Mouse (Mus musculus) frontal cortex, postnatal 10 days (tissue): ENCODE data around the gene Naaladl2.

Source experiments
- DNase-seq, 2 experiments: peaks; one replicate each; pipeline ENCODE4 v3.0.0; 2022; ENCODE audit warnings: low spot score in 2 of 2, mixed read lengths in 1 of 2

Gene Naaladl2

DNA sequence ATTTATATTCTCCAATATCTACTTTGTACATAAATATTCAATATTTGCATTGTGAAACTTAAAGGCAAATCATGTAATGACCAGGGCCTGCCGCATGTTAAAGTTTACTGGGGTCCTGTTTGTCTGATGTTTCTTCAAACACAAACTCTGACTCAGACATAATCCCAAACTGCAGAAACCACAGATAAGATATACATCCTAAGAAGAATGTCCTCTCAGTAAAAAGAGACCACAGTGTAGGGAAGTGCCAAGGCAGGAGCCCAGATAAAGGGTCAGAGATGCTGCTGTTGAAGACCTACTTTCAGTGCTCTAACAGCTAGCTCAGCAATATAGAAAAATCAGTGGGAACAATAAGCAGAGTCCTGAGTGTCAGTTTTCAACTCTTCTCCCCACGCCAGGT lies 201.9 kb downstream of the Naaladl2 start:
- DNase-seq: no peak

DNA sequence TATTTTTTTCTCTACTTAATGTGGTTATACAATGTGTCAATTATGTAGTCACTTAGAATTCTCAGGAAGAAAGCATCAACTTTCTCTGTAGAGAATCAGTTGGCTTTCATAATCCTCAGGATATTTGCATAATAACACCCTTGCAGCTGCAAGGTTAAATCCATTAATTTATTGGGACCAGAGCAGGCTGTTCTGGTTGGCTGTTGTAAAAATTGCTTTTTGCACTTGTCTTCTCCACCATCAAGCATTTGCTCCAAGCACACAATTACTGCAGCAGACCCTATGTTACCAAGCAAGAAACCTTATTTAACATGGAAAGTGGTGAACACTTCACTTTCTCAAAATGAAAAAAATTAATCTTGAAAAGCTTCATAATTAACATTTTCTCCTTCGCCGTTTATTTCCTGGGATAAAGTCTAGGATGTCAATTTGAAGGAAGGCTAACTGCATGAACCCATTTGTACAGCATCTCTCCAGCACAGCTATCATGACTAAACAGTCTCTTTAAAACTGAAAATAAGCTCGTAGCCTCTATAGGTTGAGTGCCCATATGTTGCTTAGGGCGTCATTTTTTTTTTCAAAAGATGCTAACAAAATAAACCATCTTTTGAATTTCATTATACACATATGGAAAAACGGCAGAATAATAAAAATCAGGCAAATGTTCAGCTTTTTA lies 205.4 kb downstream of the Naaladl2 start:
- no peak for DNase-seq

DNA sequence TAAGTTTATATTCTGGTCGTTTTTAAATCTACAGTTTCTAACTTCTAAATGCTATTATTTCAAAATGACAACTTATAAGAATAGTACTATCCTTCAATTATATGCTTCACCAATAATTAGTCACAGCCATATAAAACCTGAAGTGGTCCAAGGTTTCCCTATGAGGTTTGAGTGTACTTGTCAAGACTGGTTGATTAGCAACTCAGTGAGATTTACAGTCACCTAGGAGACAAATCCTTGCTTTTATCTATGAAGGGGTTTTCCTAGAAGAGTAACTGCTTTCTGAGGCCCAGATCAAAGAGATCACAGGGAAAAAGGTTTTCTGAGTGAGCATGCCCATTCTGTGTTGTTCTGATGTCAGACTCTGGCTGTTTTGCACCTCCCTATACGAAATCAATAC lies 222.2 kb downstream of the Naaladl2 start:
- no peak for DNase-seq

DNA sequence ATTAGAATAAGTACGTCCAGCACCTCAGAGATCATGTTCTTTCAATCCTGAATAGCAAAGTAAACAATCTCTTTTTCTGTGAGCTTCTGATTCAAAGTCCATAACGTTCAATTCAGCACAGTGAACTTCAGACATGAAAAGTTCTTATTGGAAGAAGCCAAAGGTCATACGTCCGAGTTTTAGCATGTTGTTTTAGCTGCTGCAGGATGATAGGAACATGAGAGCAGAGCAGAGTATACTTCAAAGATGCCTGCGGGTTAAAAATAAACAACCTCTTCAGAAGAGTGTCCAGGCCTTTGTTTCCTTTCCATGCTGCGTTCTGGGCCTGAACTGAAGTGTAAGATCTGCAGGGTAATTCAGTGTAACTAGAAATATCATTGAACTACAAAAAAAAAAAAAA lies 222.7 kb downstream of the Naaladl2 start:
- no peak for DNase-seq

DNA sequence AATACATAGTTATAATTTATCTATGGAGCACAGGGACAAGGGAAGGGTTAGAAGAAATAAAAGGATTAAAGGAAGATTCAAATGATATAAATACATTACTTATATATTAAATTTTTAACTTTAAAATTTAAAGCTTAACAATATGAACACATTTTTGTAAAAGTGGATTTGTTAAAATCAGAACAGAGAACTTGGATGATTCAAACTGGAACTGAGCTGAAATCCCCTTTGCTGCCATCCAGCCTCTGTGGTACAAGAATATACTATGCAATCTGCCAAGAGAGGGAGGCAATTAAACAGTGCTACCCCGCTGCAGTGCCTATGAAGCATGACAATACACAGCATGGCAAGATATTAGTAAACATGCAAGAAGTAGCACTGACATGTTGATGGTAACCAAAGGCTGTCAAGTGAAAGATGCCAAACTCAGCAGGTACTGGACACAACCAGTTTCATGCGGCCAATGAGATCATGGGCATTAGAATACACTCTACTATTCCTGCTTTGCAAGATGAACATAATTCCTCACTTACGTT lies 238.6 kb downstream of the Naaladl2 start:
- no peak for DNase-seq

DNA sequence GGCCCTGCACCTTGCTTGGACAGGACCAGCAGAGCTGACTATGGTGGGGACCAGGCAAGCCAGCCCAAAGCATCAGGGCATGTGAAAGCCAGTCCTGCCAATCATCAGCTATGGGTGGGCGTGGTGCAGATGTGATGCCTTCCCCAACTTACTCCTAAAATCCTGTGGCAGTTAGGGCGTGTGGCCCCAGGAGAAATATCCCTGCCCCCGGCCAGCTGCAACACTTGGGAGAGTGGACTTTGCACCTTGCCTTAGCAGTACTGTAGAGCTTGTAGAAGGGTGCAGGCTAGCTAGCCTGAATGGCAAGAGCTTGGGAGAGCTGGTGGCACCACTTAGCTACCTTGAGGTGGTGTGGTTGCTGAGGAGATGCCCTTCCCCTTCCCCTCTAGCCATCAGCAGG lies 255.3 kb downstream of the Naaladl2 start:
- no peak for DNase-seq

DNA sequence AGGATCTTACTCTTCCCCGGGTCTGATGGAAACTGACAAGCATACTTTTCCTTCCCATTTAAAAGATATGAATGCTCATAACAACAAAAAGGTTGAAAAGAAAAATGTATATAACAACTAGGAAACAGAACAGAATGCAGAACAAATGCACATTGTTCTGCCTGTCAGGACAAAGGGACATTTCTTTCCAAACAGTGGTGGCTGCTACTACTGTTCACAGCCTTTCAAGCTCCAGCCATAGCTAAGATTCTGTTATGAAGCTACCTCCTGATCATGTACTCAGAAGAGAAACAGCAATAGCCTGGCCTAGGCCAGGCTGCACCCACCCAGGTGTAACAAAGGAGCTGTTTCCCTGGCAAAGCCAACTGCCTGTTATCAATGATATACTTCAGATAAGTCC lies 271.8 kb downstream of the Naaladl2 start:
- DNase-seq: no peak

DNA sequence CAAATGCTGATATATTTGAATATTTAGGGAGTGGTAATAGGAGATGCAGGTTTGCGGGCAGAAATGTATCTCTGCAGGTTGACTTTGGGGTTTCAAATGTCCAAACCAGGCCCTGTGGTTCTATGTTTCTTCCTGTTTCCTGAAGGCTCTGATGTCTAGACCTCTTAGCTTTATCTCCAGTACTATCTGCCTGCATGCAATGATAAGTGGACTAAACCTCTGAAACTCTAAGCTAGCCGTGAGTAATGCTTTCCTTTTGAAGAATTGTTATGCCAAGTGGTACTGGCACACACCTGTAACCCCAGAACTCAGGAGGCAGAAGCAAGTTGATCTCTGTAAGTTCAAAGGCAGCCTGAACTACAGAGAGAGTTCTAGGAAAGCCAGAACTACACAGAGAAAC lies 291.1 kb downstream of the Naaladl2 start:
- no peak for DNase-seq

DNA sequence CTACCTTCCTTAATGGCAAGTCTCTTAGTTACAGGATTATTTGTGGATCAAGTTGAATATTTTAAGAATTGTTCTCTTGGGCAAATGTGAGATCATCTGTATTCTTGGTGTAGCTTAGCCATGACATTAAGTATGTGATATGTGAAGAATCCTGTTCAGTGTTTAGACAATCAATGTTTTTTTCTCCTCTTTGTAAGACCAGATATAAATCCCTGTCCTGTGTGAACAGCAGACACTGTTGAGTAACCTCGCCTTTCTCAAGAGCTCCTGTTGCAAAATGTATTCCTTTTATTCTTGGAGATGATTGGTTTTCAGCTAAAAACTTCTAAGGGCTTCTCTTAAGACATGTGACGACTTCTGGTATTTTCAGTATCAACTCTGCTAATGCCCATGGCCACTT lies 347.3 kb downstream of the Naaladl2 start:
- DNase-seq: no peak

DNA sequence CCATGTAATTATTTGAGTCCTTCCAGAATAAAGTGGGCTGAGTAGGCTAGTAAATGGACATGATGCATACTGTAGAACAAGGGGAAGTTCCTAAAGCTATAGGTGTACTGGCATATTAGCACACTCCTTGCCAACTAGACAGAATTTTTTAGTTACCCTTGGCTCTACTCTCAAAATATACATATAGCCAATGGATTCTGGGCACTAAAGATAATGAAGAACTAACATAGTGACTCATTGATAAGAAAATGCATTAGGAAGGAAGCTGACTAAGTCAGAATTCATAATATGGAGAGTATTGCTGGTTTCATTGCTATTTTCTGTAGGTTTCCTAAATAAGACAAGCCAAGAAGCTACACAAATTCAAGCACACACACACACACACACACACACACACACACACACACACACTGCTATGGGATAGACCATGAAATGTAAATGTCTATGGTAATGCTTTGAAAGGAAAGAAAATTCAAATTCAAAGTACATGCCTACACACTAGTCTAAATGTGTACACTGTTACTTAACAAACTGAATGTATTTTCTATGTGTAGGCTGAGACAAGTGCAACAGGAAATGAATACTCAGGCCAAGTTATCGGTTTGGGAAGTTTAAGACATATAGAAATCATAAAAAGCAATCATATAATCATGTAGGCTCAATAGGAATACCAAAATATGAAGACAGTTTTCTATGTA lies 356.5 kb downstream of the Naaladl2 start:
- DNase-seq: peak in 1 of 2 experiments; percentile 5

DNA sequence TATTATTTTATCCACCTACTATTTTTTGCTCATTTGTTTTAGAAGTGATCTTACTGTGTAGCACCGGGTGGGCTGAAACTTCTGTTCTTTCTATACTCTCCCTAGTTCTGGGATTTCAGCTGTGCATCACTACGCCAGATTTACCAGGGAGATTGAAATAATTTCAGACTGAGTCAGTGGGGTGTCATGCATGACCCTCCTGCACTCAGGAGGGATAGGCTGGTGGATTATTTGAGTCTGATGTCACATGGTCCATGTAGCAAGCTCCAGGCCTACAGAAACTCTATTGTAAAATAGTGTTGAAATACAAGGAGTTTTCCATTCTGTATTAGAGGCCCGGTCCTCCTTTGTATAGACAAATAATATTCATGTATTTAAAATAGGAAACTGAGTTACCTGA lies 360.0 kb downstream of the Naaladl2 start:
- DNase-seq: no peak

DNA sequence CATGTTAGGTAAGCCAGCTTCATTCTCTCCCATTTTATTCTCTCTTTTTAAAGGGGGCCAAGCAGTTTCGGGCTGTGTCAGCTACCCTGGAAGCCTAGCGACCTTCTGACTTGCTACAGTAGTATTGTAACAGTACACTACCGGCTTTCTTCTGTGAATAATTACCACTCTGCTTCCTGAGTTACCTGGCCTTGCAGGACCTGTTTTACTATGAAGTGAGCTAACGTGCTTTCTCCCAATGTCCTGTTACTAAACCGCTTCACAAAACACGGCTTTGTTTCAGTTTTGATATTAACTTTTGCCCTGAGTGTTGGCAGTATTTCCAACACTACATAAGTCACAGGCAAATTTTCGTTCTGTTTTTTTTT lies 360.6 kb downstream of the Naaladl2 start:
- no peak for DNase-seq

DNA sequence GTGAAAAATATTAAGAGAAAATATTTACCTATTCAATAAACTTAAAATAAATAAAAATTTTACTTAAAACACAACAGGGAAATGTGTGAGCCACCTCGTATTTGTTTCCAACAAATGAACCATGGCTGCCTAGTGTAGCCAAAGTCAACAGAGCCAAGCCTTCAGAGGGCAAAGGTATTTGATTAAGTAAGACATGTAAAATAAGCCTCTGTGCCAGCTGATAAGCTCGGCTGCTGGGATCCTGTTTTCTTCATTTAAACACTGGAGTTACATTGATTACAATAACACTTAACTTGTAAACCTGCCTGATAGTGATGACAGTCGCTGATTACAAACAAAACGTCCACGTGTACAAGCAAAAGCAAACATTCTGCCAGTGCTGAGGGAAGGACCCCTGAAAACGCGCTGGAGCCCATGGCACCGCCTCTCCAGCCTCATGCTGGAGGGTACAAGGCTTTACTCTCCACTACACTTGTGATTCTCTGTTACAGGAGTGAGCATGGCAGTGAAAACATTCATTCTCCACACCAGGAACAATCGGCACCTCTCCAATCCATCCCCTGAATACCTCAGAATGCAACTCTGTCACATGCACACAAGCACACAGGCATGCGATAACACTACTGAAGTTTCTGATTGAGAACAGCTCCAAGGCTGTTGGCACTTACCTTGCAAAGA lies 361.1 kb downstream of the Naaladl2 start:
- no peak for DNase-seq

DNA sequence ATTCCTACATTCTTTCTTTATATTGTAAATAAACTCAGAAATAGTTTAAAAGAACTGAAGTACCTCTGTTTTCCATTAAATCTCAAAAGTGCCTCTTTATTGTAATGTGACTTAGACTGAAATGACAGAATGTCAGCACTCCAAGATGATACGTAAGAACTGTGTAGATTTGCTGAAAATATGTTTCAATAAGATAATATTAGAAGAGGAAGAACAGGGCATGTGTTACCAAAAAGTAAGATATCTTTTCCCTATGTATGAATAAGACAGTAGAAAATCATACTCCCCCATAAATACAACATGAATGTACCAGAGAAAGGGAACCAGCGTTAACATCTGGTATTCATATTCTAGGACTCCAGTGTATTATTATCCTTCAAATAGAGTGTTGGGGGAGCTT lies 362.4 kb downstream of the Naaladl2 start:
- DNase-seq: no peak

DNA sequence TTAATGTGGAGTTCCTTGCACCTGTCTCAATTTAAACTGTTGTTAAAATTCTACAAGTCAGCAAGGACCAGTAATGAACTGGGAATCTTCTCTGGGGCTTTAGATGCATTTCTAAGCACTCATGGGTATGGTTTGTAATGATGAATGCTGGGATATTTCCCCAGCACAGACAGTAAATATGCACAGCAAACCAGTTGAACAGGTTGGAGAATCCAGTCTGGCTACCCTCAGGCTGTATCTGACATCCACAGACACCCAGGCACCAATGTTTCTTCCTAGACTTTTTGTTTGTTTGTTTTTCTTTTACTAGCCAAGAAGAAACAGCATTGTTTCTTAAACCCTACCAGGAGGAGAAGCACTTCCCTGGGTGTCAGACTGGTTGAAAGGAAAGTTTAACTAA lies 365.6 kb downstream of the Naaladl2 start:
- DNase-seq: no peak

DNA sequence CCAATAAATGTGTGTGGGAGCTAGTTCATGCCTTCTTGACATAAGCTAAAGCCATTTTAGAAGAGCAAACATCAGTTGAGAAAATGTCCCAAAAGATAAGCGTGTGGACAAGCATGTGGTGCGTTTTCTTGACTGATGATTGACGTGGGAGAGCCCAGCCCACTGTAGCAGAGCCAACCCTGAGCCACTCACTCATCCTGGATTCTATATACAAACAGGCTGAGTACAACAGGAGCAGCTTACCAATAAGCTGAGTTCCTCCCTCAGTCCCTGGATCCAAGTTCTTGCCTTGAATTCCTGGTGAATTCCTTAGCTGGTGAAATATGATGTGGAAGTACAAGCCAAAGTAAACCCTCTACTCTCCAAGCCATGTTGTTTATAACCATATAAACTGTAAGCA lies 395.0 kb downstream of the Naaladl2 start:
- no peak for DNase-seq

DNA sequence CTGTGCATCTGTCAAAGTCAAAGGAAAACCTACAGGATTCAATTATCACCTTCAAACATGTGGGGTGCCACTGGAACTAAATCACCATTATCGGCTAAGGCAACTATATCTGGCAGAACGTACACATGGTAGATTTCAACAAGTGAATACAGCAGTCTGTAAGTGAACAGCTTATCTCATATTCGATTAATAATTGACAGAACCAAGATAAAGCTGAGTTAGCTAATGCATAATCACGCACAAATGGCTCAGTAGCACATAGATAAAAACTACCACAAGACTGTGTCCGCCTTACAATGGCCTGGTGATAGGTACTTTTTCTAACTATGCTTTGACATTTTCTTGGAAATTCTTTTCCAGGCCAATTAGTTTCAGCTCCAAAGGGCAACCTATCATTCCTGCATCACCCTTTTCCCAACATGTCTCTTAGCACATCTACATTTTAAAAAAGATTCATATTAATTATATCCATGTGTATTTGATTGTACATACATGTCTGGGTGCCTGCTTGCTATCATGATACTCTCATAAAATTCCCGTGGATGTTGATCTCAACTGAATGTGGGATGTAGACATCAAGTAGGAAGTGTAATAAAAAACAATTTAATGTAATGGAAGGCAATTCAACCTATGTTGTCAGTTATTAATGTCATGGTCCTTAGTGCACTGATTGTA lies 396.7 kb downstream of the Naaladl2 start:
- DNase-seq: no peak

DNA sequence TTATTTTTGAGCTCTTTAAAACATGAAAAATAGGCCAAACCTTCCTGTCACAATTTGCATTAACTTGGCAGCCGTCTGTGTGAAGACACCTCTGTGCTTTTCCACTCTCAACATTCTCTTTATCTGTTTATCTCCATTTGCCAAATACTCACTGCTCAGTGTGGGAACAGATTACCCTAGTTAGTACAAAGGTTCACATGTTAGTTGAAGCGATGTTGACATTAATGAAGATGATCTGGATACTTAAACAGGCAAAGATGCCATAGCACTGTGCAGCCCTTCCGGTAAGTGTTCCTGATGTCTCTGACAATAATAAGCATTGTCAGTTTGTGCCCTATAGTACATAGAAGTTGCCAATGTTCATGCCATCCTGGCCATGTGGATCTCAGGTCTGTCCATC lies 400.1 kb downstream of the Naaladl2 start:
- no peak for DNase-seq

DNA sequence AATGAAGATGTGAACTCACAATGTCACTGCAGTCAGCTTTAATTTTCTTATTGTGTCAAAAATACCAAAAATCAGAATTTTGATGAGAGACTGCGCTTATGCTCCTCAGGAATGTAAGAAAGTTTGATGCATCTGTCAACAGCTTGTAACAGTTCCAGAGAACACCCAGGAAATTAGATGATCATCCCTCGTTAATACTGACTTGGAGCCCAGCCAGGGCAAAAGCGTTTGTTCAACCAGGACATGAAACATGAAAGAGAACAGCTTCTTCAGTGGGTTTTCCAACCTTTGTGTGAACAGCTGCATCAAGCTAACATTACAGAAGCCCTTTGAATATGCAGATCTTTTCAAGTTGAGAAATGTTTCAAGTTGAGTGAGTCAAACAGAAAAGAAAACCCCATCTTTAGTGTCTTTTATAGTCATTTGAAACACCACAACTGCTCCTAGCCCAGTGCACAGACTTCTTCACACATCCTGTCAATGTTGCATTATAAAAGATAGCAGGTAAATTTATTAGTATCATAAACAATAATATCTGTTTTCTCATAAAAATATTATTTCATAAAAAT lies 424.8 kb downstream of the Naaladl2 start:
- no peak for DNase-seq

DNA sequence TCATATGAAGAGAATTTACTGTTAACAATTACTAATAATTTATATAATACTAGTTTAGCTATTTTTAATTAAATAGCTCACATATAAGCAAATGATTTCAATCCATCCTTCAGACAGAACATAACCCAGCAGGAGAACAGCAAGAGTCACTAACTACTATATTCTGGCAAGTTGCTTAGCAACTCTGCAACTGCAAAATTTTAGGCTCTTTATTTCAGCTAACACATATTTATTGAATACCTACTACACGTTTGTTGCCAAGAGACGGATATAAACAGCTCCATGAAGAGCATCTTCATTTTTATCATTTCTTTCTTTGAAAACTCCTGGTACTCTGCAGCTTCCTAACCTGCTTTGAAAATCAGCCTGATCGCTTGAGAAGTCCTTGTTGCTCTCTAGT lies 429.3 kb downstream of the Naaladl2 start:
- no peak for DNase-seq

DNA sequence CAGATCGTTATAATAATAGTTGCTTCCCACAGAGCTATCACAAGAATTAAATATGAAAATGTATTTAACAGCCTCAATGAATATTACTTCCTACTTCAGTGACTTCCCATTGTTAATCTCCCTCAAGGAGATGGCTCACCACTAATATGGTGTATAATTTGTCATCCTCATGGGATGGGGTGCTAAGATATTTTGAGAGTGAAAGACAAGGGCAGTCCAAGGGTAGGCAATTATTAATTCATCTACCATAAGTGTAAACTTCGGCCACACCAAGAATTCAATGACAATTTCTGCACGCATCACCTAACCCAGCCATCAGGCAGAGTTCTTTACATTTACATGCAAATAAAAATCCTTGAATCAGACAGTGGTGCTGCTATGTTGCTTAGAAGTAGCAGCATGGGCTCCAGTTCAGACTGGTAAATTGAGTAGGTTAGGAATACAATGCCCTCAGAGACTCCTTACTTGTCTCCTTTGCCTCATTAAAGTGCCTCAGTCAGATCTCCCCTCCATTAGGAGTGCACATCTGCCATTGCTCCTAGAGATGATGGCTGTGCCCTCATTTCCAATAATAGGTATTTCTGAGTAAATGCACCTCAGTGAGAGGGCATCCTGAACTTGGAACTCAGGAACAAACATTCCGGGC lies 438.2 kb downstream of the Naaladl2 start:
- no peak for DNase-seq
